Mouse (Mus musculus): Measurements from ENCODE around the gene As3mt. TPM values are rescaled to one million over a fixed set of nuclear protein-coding genes. Genes with fewer than 3 reads are reported as not detected.

As3mt gene
- 20.6 and 24.1 TPM in 2 replicates for polyA plus RNA-seq (2015; fragmentation: Nextera tagmentation; extraction: Ambion mirVana)

DNA sequence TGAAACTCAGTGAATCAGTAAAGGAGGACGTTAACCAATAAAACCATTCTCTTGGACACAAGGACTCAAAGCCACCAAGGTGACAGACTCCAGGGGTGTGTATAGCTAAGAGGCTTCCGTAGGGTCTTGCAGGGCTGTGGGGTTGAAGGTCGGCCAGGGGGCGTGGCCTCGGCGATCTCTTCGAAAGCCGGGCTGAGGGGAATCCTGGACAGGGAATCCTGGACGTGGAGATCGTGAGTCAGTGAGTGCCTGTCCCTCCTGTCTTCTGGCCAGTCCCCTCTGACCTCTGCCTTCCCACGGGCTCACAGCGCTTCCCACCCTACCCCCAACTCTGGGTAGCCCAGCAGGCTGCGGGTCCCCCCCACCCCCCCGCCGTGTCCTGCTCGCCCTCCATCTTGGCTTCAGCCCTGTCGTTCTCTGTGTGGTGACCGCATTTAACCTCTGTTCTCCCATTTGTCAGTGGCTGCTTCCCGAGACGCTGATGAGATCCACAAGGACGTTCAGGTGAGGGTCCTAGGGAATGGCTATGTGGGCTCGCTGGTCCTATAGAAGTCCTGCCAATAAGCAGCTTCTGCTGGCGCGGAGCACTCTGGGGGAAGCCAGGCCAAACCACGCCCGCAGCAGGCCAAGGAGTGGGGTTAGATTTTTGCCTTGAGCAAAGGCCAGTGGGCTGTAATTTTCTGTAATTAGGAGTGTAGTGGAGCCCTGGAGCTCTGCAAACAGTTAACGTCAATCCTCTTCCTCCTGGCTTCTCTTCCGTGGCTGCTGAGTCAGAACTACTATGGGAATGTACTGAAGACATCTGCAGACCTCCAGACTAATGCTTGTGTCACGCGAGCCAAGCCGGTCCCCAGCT is at the start of gene As3mt:
TSS of gene As3mt (plus strand) at position 163 of the 856 bp plus-strand sequence.
- WGBS = 4% methylated on average over 31 of the region's 31 CpGs
- Histone ChIP-seq H3K4me1 (peaks cover 15% of the 10 kb centered on the region), H3K4me2 (peak within 1 kb of the TSS; percentile 68), H3K27me3 (no peaks in the 10 kb centered on the region), H3K27ac (no peak within 1 kb of the TSS), H3K4me3 (peak within 1 kb of the TSS; percentile 45), H3K36me3 (no peaks in the 10 kb centered on the region), H3K9me3 (no peaks in the 10 kb centered on the region), H3K9ac (peak within 1 kb of the TSS; percentile 35)
- peak; percentile 55 for ATAC-seq (ENCODE audit: insufficient number of reproducible peaks, low FRiP score, low TSS enrichment, low read depth)

DNA sequence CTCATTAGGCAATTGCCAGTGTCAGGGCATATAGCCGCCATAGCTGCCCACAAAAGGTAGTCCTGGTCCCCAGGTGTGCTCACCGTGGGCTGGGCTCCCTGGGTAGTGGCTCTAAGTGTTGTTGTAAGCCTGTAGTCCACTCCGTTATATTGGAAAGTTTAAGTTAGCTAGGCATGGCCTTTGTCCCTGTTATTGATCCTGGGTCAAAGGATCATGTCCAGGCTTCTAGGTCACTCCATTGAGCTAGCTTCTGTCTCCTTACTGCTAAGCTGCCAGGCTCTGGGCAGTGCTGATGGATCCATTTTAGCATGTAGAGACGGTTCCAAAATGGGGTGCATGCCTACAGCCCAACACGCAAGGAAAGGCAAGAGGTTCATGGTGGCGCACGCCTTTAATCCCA is 48.9 kb upstream of the As3mt start:
- 97% methylated on average over 7 of the region's 7 CpGs for WGBS
- Histone ChIP-seq H3K27ac (no peak overlapping the region), H3K9ac (no peak overlapping the region), H3K4me2 (no peak overlapping the region), H3K4me3 (no peak overlapping the region), H3K27me3 (no peaks in the 10 kb centered on the region), H3K4me1 (no peaks in the 10 kb centered on the region), H3K9me3 (no peaks in the 10 kb centered on the region), H3K36me3 (peaks cover 40% of the 10 kb centered on the region)
- ATAC-seq (ENCODE audit: insufficient number of reproducible peaks, low FRiP score, low TSS enrichment, low read depth) = no peak

DNA sequence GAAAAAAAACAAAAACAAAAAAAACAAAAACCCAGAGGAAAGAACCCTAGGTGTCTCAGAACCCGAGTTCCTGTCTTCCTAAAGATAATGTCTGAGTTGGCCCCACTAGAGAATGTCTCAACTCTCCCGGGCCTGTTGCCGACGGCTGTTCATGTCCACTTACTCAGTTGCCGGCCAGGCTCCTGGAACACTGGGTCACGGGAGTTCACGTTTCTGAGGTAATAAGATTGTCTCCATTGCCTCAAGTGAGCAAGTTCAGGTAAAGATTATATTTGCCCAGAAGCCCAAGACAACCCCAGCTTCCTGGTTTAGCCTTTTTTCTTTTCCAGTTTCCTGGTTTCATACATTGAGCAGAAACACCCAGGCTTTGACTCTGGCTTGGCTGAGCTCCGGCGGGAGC is 48.4 kb upstream of the As3mt start:
- H3K4me1 ChIP-seq = no peaks in the 10 kb centered on the region
- WGBS = 81% methylated on average over 9 of the region's 9 CpGs
- no peak overlapping the region for H3K4me3 ChIP-seq
- H3K36me3 ChIP-seq = peaks cover 35% of the 10 kb centered on the region
- no peak overlapping the region for H3K9ac ChIP-seq
- no peak overlapping the region for H3K4me2 ChIP-seq
- no peak overlapping the region for H3K27ac ChIP-seq
- no peaks in the 10 kb centered on the region for H3K9me3 ChIP-seq
- no peaks in the 10 kb centered on the region for H3K27me3 ChIP-seq
- no peak for ATAC-seq (ENCODE audit: insufficient number of reproducible peaks, low FRiP score, low TSS enrichment, low read depth)

DNA sequence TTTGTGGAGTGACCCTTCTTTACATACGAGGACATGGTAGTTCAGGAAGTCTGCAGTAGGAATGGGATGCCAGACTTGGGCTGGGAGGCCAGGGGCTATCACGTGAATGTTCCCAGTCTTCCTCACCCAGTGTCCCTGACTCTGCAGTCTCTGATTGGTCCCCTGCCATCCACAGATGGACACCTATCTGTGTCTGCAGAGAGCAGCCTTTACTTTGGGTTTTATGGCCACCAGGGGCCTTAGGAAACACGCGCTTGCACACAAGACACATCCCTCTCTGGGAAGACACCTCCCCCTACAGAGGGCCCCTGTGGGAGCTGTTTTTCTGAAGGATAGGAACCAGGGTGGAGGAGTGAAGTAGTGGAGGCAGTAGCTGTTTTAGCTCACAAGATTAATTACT is 45.7 kb upstream of the As3mt start:
- H3K4me3 ChIP-seq = no peak overlapping the region
- WGBS = 42% methylated on average over 4 of the region's 4 CpGs
- no peak overlapping the region for H3K9ac ChIP-seq
- ATAC-seq (ENCODE audit: insufficient number of reproducible peaks, low FRiP score, low TSS enrichment, low read depth) = no peak
- no peak overlapping the region for H3K4me2 ChIP-seq
- no peak overlapping the region for H3K27ac ChIP-seq
- 0 out of 2 replicates have a peak, but pooled peaks cover 4% of the 10 kb centered on the region for H3K4me1 ChIP-seq
- H3K27me3 ChIP-seq = no peaks in the 10 kb centered on the region
- H3K9me3 ChIP-seq = no peaks in the 10 kb centered on the region
- H3K36me3 ChIP-seq = peaks cover 9% of the 10 kb centered on the region

DNA sequence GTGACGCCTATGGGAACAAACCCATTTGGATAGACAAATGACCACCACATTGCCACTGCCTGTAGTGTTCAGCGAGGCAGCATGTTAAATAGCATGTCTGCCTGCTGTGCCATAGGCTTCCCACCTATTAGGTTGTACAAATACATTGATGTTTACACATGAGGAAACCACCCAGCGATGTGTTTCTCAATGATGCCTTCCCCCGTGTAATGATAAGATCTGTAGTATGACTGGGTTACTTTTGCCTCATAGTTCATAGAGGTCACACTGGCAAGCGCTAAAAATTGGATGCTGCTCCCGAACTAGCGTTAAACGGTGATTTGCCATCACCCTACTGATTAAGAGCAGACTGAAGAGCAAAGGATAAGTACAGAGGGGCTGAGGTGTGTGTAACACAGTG is 45.0 kb upstream of the As3mt start:
- Histone ChIP-seq H3K27ac (no peak overlapping the region), H3K4me3 (no peak overlapping the region), H3K36me3 (peaks cover 2% of the 10 kb centered on the region), H3K4me1 (0 out of 2 replicates have a peak, but pooled peaks cover 4% of the 10 kb centered on the region), H3K27me3 (no peaks in the 10 kb centered on the region), H3K4me2 (no peak overlapping the region), H3K9me3 (no peaks in the 10 kb centered on the region), H3K9ac (no peak overlapping the region)
- 81% methylated on average over 8 of the region's 8 CpGs for WGBS
- no peak for ATAC-seq (ENCODE audit: insufficient number of reproducible peaks, low FRiP score, low TSS enrichment, low read depth)

DNA sequence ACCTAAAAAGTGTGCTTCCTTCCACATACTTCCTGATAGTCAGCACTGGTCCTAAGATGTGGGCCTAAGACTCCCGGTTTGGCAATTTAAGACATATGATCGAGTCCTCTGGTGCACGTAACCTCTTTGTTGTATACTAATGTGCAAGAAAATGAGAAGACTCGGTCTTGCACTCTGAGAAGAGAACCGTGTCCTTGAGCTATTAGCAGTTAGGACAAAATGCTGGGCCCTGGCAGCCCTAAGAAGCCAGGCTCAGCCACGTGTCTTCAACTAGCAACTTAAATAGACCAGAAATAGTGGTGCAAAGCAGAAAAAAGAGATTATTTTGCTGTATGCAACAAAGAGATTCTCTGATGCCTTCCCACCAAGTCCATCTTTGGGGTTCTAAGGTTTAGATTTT is 44.5 kb upstream of the As3mt start:
- no peak for ATAC-seq (ENCODE audit: insufficient number of reproducible peaks, low FRiP score, low TSS enrichment, low read depth)
- H3K27ac ChIP-seq = no peak overlapping the region
- 83% methylated on average over 6 of the region's 6 CpGs for WGBS

DNA sequence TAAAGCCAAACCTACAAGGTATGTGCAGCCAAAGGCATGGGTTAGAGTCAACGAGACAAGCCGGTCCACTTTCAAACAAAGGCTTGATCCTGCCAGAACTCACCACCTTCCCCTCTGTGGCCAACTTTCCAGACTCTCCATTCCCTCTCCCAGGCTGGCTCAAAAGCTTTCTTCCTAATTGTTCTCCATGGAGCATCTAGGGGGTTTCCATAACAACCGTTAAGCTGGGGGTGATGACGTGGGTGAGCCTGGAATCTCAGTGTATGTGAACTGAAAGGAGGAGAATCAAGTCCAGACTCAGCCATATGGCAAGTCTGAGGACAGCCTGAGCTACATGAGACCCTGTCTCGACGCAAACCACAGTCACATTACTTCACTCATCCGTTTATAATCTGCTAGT is 41.8 kb upstream of the As3mt start:
- H3K27me3 ChIP-seq = 0 out of 2 replicates have a peak, but pooled peaks cover 3% of the 10 kb centered on the region
- no peaks in the 10 kb centered on the region for H3K36me3 ChIP-seq
- no peak overlapping the region for H3K27ac ChIP-seq
- 56% methylated on average over 7 of the region's 7 CpGs for WGBS
- H3K4me1 ChIP-seq = 0 out of 2 replicates have a peak, but pooled peaks cover 4% of the 10 kb centered on the region
- no peak overlapping the region for H3K4me2 ChIP-seq
- no peak for ATAC-seq (ENCODE audit: insufficient number of reproducible peaks, low FRiP score, low TSS enrichment, low read depth)
- no peak overlapping the region for H3K9ac ChIP-seq
- no peaks in the 10 kb centered on the region for H3K9me3 ChIP-seq
- H3K4me3 ChIP-seq = no peak overlapping the region

More for the DNA sequence above, 44.5 kb upstream of the As3mt start:
- Histone ChIP-seq H3K36me3 (no peaks in the 10 kb centered on the region), H3K27me3 (no peaks in the 10 kb centered on the region), H3K4me2 (no peak overlapping the region), H3K4me3 (no peak overlapping the region), H3K9me3 (no peaks in the 10 kb centered on the region), H3K9ac (no peak overlapping the region), H3K4me1 (0 out of 2 replicates have a peak, but pooled peaks cover 4% of the 10 kb centered on the region)

DNA sequence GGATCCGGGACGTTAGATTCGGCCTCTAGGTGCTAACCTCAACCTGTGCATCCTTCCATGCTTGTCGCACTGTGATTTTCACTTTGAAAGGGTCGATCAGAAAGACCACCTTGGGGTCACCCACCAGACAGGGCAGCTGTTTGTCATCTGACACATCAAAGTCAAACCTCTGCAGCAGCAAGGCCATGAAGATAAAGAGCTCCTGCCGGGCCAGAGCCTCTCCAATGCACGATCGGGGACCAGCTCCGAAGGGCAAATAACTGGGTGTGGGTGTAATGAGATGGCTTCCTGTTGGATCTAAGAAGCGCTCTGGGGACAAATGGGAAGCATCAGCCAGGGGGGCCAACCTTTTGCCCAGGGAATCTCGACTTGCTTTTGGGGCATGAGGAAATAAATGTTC is 40.0 kb upstream of the As3mt start:
- H3K36me3 ChIP-seq = no peaks in the 10 kb centered on the region
- H3K4me3 ChIP-seq = no peak overlapping the region
- no peak overlapping the region for H3K4me2 ChIP-seq
- ATAC-seq (ENCODE audit: insufficient number of reproducible peaks, low FRiP score, low TSS enrichment, low read depth) = no peak
- H3K27me3 ChIP-seq = 0 out of 2 replicates have a peak, but pooled peaks cover 14% of the 10 kb centered on the region
- no peaks in the 10 kb centered on the region for H3K9me3 ChIP-seq
- no peak overlapping the region for H3K27ac ChIP-seq
- H3K4me1 ChIP-seq = 0 out of 2 replicates have a peak, but pooled peaks cover 4% of the 10 kb centered on the region
- no peak overlapping the region for H3K9ac ChIP-seq
- WGBS = 48% methylated on average over 11 of the region's 11 CpGs

DNA sequence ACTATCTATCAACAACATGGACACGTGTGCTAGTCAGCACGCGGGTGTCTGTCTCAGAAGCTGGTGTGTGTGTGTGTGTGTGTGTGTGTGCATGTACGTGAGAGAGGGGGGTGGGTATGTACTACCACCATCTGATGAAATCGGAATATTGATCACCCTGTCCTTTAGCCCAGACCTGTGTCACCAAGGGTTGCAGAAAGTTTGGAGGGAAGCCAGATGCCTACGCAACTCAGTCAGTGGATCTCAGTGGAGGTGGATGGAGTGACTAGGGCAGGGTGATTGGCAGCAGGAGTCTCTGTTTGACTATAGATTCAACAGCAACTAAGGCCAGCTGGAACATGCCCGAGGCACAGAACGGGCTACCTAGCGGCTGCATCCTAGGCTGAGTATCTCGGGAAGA is 39.0 kb upstream of the As3mt start:
- Histone ChIP-seq H3K9me3 (no peaks in the 10 kb centered on the region), H3K27me3 (0 out of 2 replicates have a peak, but pooled peaks cover 14% of the 10 kb centered on the region), H3K9ac (no peak overlapping the region), H3K4me1 (0 out of 2 replicates have a peak, but pooled peaks cover 4% of the 10 kb centered on the region), H3K36me3 (no peaks in the 10 kb centered on the region), H3K4me3 (no peak overlapping the region), H3K4me2 (no peak overlapping the region), H3K27ac (no peak overlapping the region)
- no peak for ATAC-seq (ENCODE audit: insufficient number of reproducible peaks, low FRiP score, low TSS enrichment, low read depth)
- WGBS = 82% methylated on average over 10 of the region's 10 CpGs

DNA sequence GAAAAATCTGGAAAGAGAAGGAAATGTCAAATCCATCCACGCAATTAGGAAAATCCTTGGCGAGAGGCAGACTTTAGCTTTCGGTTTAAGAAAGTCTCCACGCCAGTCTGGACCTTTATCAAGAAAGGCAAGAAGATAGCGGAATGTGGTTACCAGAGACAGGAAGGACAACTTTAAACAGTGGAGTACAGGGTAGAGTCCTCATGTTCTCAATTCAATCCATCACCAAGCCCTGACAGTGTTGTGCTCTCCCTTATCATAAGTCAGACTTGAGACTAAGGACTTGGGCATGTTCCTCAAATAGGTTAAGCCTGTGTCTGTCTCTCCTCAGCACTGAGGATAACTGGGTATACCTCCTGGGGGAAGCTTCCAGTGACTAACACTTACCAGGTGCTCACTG is 37.5 kb upstream of the As3mt start:
- Histone ChIP-seq H3K27me3 (0 out of 2 replicates have a peak, but pooled peaks cover 14% of the 10 kb centered on the region), H3K4me1 (0 out of 2 replicates have a peak, but pooled peaks cover 4% of the 10 kb centered on the region), H3K4me3 (no peak overlapping the region), H3K36me3 (no peaks in the 10 kb centered on the region), H3K9ac (no peak overlapping the region), H3K27ac (no peak overlapping the region), H3K4me2 (no peak overlapping the region), H3K9me3 (no peaks in the 10 kb centered on the region)
- WGBS = 70% methylated on average over 5 of the region's 5 CpGs
- ATAC-seq (ENCODE audit: insufficient number of reproducible peaks, low FRiP score, low TSS enrichment, low read depth) = no peak

DNA sequence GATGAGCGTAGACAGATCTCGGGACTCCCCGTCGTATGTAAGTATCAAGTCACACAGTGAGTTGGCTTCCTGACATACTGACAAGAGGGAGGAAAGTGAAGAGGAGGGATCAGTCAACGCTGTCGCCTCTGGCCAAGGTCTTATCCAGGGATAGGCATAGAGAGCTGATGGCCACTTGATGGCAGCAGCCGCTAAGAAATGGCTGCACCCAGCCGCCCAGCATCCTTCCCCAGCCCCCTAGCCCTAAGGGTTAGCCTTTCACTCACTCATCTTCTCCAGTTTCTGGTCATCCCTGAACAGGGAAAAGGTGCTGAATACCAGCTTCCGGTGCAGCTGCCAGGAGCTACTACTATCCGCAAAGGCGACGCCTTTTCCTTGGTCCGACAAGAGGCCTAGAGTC is 36.6 kb upstream of the As3mt start:
- no peaks in the 10 kb centered on the region for H3K9me3 ChIP-seq
- H3K36me3 ChIP-seq = no peaks in the 10 kb centered on the region
- no peak overlapping the region for H3K9ac ChIP-seq
- no peak for ATAC-seq (ENCODE audit: insufficient number of reproducible peaks, low FRiP score, low TSS enrichment, low read depth)
- no peak overlapping the region for H3K4me3 ChIP-seq
- 28% methylated on average over 13 of the region's 13 CpGs for WGBS
- no peak overlapping the region for H3K27ac ChIP-seq
- H3K4me2 ChIP-seq = no peak overlapping the region
- H3K27me3 ChIP-seq = 0 out of 2 replicates have a peak, but pooled peaks cover 14% of the 10 kb centered on the region
- H3K4me1 ChIP-seq = no peaks in the 10 kb centered on the region

DNA sequence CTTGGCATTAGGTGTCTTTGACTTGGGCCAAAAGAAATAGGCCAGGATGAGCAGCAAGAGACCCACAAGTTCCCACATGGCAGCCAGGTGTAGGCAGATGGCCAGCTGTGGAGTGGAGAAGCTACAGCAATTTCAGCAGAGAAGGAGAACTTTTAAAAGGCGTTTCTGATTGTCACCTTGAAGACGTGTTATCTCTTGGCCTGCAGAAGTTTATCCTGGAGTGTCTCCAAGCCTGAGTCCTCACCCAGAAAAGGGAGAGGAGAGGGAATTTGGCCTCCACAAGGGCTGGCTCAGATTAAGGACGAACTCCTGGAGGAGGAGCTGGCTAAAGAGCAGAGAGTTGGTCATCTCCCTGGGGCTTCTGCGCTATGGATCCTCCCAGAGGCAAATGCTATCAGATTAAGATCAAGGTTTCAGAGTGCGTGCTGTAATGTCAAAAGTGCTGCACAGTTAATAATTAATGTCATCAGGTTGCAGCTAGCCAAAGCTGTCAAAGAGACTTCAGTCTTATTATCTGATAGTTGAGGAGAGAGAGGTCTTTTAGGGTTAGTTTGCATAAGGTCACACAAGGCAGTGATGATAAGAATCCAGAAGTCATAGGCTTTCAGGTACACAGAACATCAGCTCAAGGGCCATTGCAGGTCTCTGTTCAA is 34.4 kb upstream of the As3mt start, which contains the start of gene Cyp17a1:
TSS of gene Cyp17a1 (minus strand) at position 407 of the 653 bp plus-strand sequence.
- ATAC-seq (ENCODE audit: insufficient number of reproducible peaks, low FRiP score, low TSS enrichment, low read depth) = no peak
- H3K36me3 ChIP-seq = no peaks in the 10 kb centered on the region
- H3K9me3 ChIP-seq = no peaks in the 10 kb centered on the region
- H3K9ac ChIP-seq = no peak within 1 kb of the TSS
- H3K4me1 ChIP-seq = no peaks in the 10 kb centered on the region
- H3K4me2 ChIP-seq = no peak within 1 kb of the TSS
- WGBS = 50% methylated on average over 5 of the region's 5 CpGs
- H3K4me3 ChIP-seq = no peak within 1 kb of the TSS
- H3K27me3 ChIP-seq = 0 out of 2 replicates have a peak, but pooled peaks cover 14% of the 10 kb centered on the region
- H3K27ac ChIP-seq = no peak within 1 kb of the TSS
